Mouse (Mus musculus): ENCODE data around the gene Amdhd2. TPM values are rescaled to one million over a fixed set of nuclear protein-coding genes. Genes with fewer than 3 reads are reported as not detected.

The Amdhd2 gene
- polyA plus RNA-seq, 1 experiment from 2014 or later: 18.5 TPM

DNA sequence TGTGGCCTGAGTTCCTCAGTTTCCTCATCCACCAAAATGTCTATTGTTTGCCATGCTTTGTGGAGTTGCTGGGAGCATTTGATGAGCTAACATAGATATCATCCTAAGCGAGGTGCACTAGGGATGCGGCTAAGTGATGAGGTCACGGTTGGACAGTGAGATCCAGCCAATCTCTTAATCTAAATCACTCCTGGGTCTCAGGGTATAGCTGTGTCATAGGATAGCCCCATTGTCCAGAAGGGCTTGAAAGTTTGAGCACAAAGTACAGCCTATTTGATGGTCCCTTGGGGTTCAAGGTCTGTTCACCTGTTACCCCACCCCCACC lies 46.3 kb upstream of the Amdhd2 start:
- H3K4me3 ChIP-seq (ENCODE audit: low read depth, low read length): no peak overlapping the region

DNA sequence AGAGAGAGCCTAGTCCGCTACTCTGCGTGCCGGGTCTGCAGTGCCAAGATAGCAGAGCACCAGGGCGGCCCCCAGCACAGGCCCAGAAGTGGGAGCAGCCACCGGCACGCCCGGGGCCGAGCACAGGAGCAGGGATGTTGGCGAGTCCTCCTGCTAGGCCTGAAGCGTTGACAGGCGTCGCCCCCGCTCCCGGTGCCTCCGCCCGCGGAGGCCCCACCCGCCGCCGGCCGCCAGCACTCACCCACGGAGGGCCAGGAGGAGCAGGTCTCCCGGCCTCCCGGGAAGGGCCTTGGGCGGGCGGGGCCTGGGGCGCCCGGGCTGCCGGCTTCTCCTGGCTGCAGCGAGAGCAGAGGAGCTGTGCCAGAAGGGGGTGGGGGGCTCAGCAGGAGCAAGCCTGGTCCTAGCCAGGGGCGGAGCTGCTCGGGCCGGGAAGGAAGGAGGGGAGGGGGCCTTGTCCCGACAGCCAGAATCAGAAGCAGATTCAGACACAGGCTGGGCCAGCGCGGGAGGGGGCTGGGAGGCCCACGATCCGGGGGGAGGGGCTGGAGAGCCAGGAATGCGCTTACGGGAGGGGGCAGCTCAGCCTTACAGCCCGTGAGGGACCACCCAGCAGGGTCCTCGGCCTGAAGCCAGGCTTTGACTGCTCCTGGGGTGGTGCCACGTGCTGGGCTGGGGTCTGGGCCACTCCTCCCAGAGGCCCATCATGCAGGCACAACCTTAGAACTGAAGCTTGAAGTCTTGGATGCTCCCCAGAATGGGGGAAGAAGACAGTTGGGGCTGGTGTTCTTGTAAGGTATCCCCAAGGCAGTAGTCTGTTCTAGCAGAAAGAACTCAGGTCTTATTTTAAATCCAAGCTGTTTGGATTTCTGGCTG lies 45.7 kb upstream of the Amdhd2 start, which contains the start of gene Ntn3:
Gene Ntn3, minus strand, starts transcription at position 489 of the 873 bp plus-strand sequence.
- WGBS (ENCODE audit: insufficient replicate concordance): 3% methylated on average over 35 of the region's 43 CpGs
- DNase-seq (peak; percentile 85), ATAC-seq (peak; percentile 75)
- Histone ChIP-seq H3K36me3 (replicated peaks; ENCODE audit: insufficient read depth, low read length) (no peaks in the 10 kb centered on the region), H3K4me3 (ENCODE audit: low read depth, low read length) (peak within 1 kb of the TSS; percentile 50), H3K27ac (ENCODE audit: low read depth) (peak within 1 kb of the TSS; percentile 90), H3K27me3 (ENCODE audit: insufficient read depth, low read length) (peaks cover 32% of the 10 kb centered on the region), H3K9me3 (ENCODE audit: low read length) (no peaks in the 10 kb centered on the region), H3K4me2 (ENCODE audit: low read depth, low read length) (peak within 1 kb of the TSS; percentile 99), H3K9ac (replicated peaks) (peak within 1 kb of the TSS; percentile 62), H3K4me1 (ENCODE audit: insufficient read depth) (peaks cover 77% of the 10 kb centered on the region)
- no peak for TF ChIP-seq EP300 (IDR thresholded peaks at IDR 0.05; ENCODE audit: low read depth)
- TF ChIP-seq CTCF (IDR thresholded peaks at IDR 0.05; ENCODE audit: low read depth): no peak

More for the DNA sequence above, 46.3 kb upstream of the Amdhd2 start:
- H3K27ac ChIP-seq (ENCODE audit: low read depth): no peak overlapping the region
- H3K4me2 ChIP-seq (ENCODE audit: low read depth, low read length): peak overlapping the region; percentile 99
- peaks cover 71% of the 10 kb centered on the region for H3K4me1 ChIP-seq (ENCODE audit: insufficient read depth)
- H3K9ac ChIP-seq (replicated peaks): no peak overlapping the region
- peaks cover 32% of the 10 kb centered on the region for H3K27me3 ChIP-seq (ENCODE audit: insufficient read depth, low read length)
- DNase-seq: no peak
- TF ChIP-seq EP300 (IDR thresholded peaks at IDR 0.05; ENCODE audit: low read depth) (no peak), CTCF (IDR thresholded peaks at IDR 0.05; ENCODE audit: low read depth) (no peak)
- 70% methylated on average over 3 of the region's 3 CpGs for WGBS (ENCODE audit: insufficient replicate concordance)
- H3K36me3 ChIP-seq (replicated peaks; ENCODE audit: insufficient read depth, low read length): 0 out of 2 replicates have a peak, but pooled peaks cover 2% of the 10 kb centered on the region
- H3K9me3 ChIP-seq (ENCODE audit: low read length): no peaks in the 10 kb centered on the region
- no peak for ATAC-seq

DNA sequence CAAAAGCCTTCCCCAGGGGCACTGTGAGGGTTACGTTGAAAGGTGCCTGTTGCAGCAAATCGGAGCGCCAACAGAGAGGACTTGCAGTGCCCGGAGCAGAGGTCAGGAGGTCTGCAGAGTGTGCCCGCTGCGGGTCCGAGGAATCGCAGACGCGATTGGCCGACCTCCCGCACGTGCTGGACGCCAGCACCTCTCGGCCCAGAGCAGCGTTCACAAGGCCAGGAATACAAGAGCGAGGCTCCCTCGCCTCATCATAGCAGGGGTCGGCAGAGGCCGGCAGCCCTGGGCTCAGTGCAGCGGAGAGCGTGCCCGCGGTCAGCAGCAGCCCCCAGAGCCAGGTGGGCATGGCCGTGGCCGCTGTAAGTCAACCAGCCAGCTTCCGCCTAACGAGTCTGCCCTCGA lies 45.1 kb upstream of the Amdhd2 start:
- peak overlapping the region; percentile 50 for H3K4me3 ChIP-seq (ENCODE audit: low read depth, low read length)
- ATAC-seq (peak; percentile 0; the same call in 1 of the 2 replicates), DNase-seq (no peak)
- TF ChIP-seq CTCF (IDR thresholded peaks at IDR 0.05; ENCODE audit: low read depth) (no peak), EP300 (IDR thresholded peaks at IDR 0.05; ENCODE audit: low read depth) (no peak)
- WGBS (ENCODE audit: insufficient replicate concordance): 9% methylated on average over 29 of the region's 29 CpGs
- peak overlapping the region; percentile 90 for H3K27ac ChIP-seq (ENCODE audit: low read depth)
- H3K9ac ChIP-seq (replicated peaks): peak overlapping the region; percentile 62
- no peaks in the 10 kb centered on the region for H3K36me3 ChIP-seq (replicated peaks; ENCODE audit: insufficient read depth, low read length)
- H3K9me3 ChIP-seq (ENCODE audit: low read length): no peaks in the 10 kb centered on the region
- H3K4me1 ChIP-seq (ENCODE audit: insufficient read depth): peaks cover 83% of the 10 kb centered on the region
- peak overlapping the region; percentile 99 for H3K4me2 ChIP-seq (ENCODE audit: low read depth, low read length)
- peaks cover 32% of the 10 kb centered on the region for H3K27me3 ChIP-seq (ENCODE audit: insufficient read depth, low read length)

DNA sequence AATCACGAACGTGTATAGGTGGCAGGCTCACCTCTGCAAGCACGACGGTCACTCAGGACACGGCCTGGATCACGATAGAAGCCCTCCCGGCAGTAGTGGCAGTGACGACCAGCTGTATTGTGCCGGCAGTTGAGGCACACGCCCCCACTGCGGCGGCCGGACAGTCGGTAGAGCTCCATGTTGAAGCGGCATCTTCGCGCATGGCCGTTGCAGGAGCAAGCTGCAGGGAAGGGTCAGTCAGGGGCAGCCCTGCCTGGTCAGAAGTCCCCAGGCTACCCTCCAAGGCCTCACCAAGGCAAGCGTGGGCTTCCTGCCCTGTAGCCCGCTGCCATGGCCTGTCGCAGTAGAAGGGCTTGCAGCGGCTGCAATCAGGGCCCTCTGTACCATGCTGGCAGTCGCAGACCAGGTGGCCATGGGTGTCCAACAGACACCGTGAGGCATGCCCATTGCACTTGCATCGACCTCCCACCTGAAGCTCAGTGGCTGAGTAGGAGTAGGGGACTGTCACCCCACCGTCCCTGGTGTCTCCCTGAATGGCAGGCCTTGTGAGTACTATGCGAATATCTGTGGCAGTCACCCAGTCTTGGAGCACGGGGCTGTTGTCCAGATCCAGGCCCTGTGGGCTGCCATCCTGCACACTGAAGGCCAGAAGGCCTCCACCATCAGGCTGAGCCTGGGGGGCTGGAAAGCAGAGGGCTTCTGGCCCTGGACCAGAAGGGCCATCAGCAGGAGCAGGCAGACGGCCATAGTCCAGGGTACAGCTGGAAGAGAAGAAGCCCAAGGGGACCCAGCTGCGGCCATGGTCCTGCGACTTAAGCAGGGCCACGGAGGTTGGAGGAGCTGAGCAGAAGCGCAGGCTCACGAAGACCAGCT lies 44.4 kb upstream of the Amdhd2 start:
- Histone ChIP-seq H3K9ac (replicated peaks) (peak overlapping the region; percentile 62), H3K4me3 (ENCODE audit: low read depth, low read length) (peak overlapping the region; percentile 50)
- WGBS (ENCODE audit: insufficient replicate concordance): 74% methylated on average over 34 of the region's 34 CpGs

DNA sequence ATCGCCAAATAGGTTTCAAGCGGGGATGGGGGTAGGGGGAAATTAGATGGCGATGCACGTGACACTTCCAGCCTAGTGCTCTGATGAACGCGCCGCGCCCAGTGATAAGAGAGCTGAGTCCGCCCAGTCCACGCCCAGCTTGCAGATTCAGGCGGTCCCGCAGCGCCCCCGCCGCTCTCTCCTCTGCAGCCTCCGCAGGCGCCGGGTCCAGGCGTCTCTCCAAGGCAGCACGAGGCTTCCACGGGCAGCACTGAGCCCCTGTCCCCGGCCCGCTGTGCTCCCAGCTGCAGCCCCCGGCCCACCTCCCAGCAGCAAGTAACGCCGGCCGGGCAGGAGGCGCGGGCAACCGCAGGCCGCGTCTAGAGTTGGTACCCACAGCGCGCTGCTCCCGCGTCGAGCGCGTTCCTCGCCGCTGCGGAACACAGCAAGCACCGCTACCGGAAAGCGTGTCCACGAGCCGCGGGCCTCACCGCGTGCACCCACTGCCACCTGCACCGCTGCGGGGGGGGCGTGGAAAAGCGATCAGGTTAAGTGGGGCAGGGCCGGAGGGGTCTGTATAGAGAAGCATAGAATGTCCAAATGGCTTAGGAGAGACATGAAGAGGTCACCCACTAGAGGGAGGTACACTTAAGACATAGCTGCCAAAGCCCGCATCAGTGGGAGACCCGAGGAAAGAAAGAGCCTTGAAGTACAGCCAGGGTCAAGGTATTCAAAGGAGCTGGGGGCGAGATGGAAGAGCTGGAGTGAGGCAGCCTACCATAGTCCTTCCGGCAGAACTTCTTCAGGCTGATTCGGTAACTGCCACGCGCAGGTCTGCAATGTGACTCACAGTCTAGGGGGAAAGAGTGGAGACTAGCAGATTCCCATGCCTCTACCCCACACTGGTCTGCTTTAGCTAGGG lies 43.1 kb upstream of the Amdhd2 start:
- H3K4me2 ChIP-seq (ENCODE audit: low read depth, low read length): peak overlapping the region; percentile 99
- WGBS (ENCODE audit: insufficient replicate concordance): 5% methylated on average over 62 of the region's 62 CpGs
- H3K4me1 ChIP-seq (ENCODE audit: insufficient read depth): peaks cover 92% of the 10 kb centered on the region
- peak overlapping the region; percentile 94 for H3K27ac ChIP-seq (ENCODE audit: low read depth)
- DNase-seq: peak; percentile 84
- H3K27me3 ChIP-seq (ENCODE audit: insufficient read depth, low read length): peaks cover 29% of the 10 kb centered on the region
- H3K4me3 ChIP-seq (ENCODE audit: low read depth, low read length): peak overlapping the region; percentile 86
- peaks cover 5% of the 10 kb centered on the region for H3K36me3 ChIP-seq (replicated peaks; ENCODE audit: insufficient read depth, low read length)
- peak; percentile 20 for ATAC-seq
- peak overlapping the region; percentile 67 for H3K9ac ChIP-seq (replicated peaks)
- TF ChIP-seq EP300 (IDR thresholded peaks at IDR 0.05; ENCODE audit: low read depth) (no peak), CTCF (IDR thresholded peaks at IDR 0.05; ENCODE audit: low read depth) (peak; percentile 48)
- H3K9me3 ChIP-seq (ENCODE audit: low read length): no peaks in the 10 kb centered on the region

More for the DNA sequence above, 44.4 kb upstream of the Amdhd2 start:
- Histone ChIP-seq H3K36me3 (replicated peaks; ENCODE audit: insufficient read depth, low read length) (no peaks in the 10 kb centered on the region), H3K4me1 (ENCODE audit: insufficient read depth) (peaks cover 89% of the 10 kb centered on the region), H3K9me3 (ENCODE audit: low read length) (no peaks in the 10 kb centered on the region), H3K27me3 (ENCODE audit: insufficient read depth, low read length) (peaks cover 32% of the 10 kb centered on the region), H3K27ac (ENCODE audit: low read depth) (peak overlapping the region; percentile 90), H3K4me2 (ENCODE audit: low read depth, low read length) (peak overlapping the region; percentile 99)
- DNase-seq (no peak), ATAC-seq (no peak)
- no peak for TF ChIP-seq EP300 (IDR thresholded peaks at IDR 0.05; ENCODE audit: low read depth)

Data from liver, postnatal 0 days (tissue).